Mouse (Mus musculus) CH12.LX (cell line): Measurements from ENCODE around the gene Ablim1.

ENCODE experiments used
- CTCF ChIP-seq, 2 experiments: IDR thresholded peaks in 1 of 2; conservative IDR thresholded peaks in 1 of 2; 2 replicates each; pipeline ENCODE4 v1.5.1; 2011 to 2012; ENCODE audit warnings: low read depth in 2 of 2, low read length in 2 of 2, improper control_type of control experiment in 1 of 2, inconsistent platforms in 1 of 2, mild to moderate bottlenecking in 1 of 2, moderate library complexity in 1 of 2
- EP300 ChIP-seq: IDR thresholded peaks from 2 replicates; pipeline ENCODE4 v1.6.1; 2011; ENCODE audit warnings: low read length, improper control_type of control experiment
- ETS1 ChIP-seq: conservative IDR thresholded peaks from 2 replicates; pipeline ENCODE4 v1.6.1; 2012; ENCODE audit warnings: low read depth, mild to moderate bottlenecking, inconsistent platforms, low read length, improper control_type of control experiment, moderate library complexity
- POLR2A ChIP-seq: IDR thresholded peaks from 2 replicates; pipeline ENCODE4 v1.6.1; 2011; ENCODE audit warnings: low read depth, mild to moderate bottlenecking, improper control_type of control experiment, low read length
- POLR2AphosphoS2 ChIP-seq: IDR thresholded peaks from 2 replicates; pipeline ENCODE4 v1.6.1; 2011; ENCODE audit warnings: low read depth, low read length, improper control_type of control experiment
- USF2 ChIP-seq: conservative IDR thresholded peaks from 2 replicates; pipeline ENCODE4 v1.6.1; 2011; ENCODE audit warnings: low read depth, low read length, improper control_type of control experiment
- ZKSCAN1 ChIP-seq: IDR thresholded peaks from 2 replicates; pipeline ENCODE4 v1.6.1; 2012; ENCODE audit warnings: low read depth, inconsistent platforms, low read length, improper control_type of control experiment, borderline replicate concordance
- ZMIZ1 ChIP-seq: IDR thresholded peaks from 2 replicates; pipeline ENCODE4 v1.6.1; 2012; ENCODE audit warnings: low read depth, mild to moderate bottlenecking, inconsistent platforms, low read length, improper control_type of control experiment
- ZNF384 ChIP-seq: IDR thresholded peaks from 2 replicates; pipeline ENCODE4 v1.6.1; 2012; ENCODE audit warnings: low read depth, low read length, improper control_type of control experiment, inconsistent platforms

GRCm38 (mm10) chr19:57124906-57125305 lies 189.8 kb downstream of the Ablim1 start:
- TF ChIP-seq POLR2AphosphoS2 (no peak), CTCF (conservative IDR thresholded peaks at IDR 0.05 in 1 of 2, IDR thresholded peaks at IDR 0.05 in 1 of 2; ENCODE audit: low read depth in 2 of 2, low read length in 2 of 2) (no peak), ETS1 (no peak), POLR2A (no peak), ZNF384 (no peak), USF2 (no peak), ZMIZ1 (no peak), ZKSCAN1 (no peak), EP300 (no peak)
